Mouse (Mus musculus) MEL (cell line): ENCODE data around the gene Uxt. TPM values are rescaled to one million over a fixed set of nuclear protein-coding genes. Genes with fewer than 3 reads are reported as not detected.

ENCODE experiments used
- DNase-seq: peaks from one replicate; pipeline ENCODE4 v3.0.0; 2011; ENCODE audit warnings: low read depth, low spot score
- H3K27ac ChIP-seq: 2 replicates; pipeline ENCODE4 v1.5.1; 2012; ENCODE audit warnings: low read depth, mild to moderate bottlenecking, control low read depth, low read length, moderate library complexity; ENCODE audit not compliant: control insufficient read depth
- H3K27me3 ChIP-seq, 2 experiments: fragments of 150-350 bp in 1 of 2; sonication (generic) in 1 of 2; 2 replicates each; pipeline ENCODE4 v1.6.1; 2012; ENCODE audit warnings: low read length in 2 of 2, mild to moderate bottlenecking in 2 of 2, improper control_type of control experiment in 1 of 2, moderate library complexity in 1 of 2; ENCODE audit not compliant: insufficient read depth in 2 of 2, control insufficient read depth in 1 of 2
- H3K36me3 ChIP-seq, 2 experiments: 2 replicates each; pipeline ENCODE4 v1.6.1; 2012 to 2014; ENCODE audit warnings: low read length in 2 of 2, improper control_type of control experiment in 1 of 2, inconsistent platforms in 1 of 2, mild to moderate bottlenecking in 1 of 2; ENCODE audit not compliant: insufficient read depth in 2 of 2, control insufficient read depth in 1 of 2
- H3K4me1 ChIP-seq, 2 experiments: fragments of 150-350 bp in 1 of 2; sonication (generic) in 1 of 2; 2 replicates each; pipeline ENCODE4 v1.6.1; 2012; ENCODE audit warnings: low read length in 2 of 2, improper control_type of control experiment in 1 of 2, mild to moderate bottlenecking in 1 of 2; ENCODE audit not compliant: insufficient read depth in 2 of 2, control insufficient read depth in 1 of 2
- H3K4me3 ChIP-seq, 2 experiments: fragments of 150-350 bp in 1 of 2; sonication (generic) in 1 of 2; 2 replicates each; pipeline ENCODE4 v1.5.1; 2012; ENCODE audit warnings: low read depth in 2 of 2, low read length in 2 of 2, mild to moderate bottlenecking in 2 of 2, moderate library complexity in 2 of 2, control low read depth in 1 of 2, improper control_type of control experiment in 1 of 2; ENCODE audit not compliant: control insufficient read depth in 1 of 2, insufficient read depth in 1 of 2
- H3K79me2 ChIP-seq: 2 replicates; pipeline ENCODE4 v1.6.1; 2012; ENCODE audit warnings: mild to moderate bottlenecking, low read length, moderate library complexity; ENCODE audit not compliant: control insufficient read depth, poor library complexity, insufficient read depth
- H3K9ac ChIP-seq: 2 replicates; pipeline ENCODE4 v1.6.1; 2012; ENCODE audit warnings: low read depth, mild to moderate bottlenecking, control low read depth, low read length, moderate library complexity; ENCODE audit not compliant: control insufficient read depth, poor library complexity, severe bottlenecking
- H3K9me3 ChIP-seq: fragments of 150-350 bp; sonication (generic); replicated peaks from 2 replicates; pipeline ENCODE4 v1.6.1; 2012; ENCODE audit warnings: mild to moderate bottlenecking, low read length, improper control_type of control experiment, moderate library complexity; ENCODE audit not compliant: insufficient read depth
- BHLHE40 ChIP-seq: IDR thresholded peaks from 2 replicates; pipeline ENCODE4 v1.6.1; 2012; ENCODE audit warnings: low read depth, mild to moderate bottlenecking, inconsistent platforms, low read length, improper control_type of control experiment, borderline replicate concordance
- CHD1 ChIP-seq: IDR thresholded peaks from 2 replicates; pipeline ENCODE4 v1.6.1; 2012; ENCODE audit warnings: low read depth, mild to moderate bottlenecking, inconsistent platforms, low read length, improper control_type of control experiment
- CHD2 ChIP-seq: IDR thresholded peaks from 2 replicates; pipeline ENCODE4 v1.6.1; 2011; ENCODE audit warnings: low read length, improper control_type of control experiment
- CTCF ChIP-seq, 3 experiments: IDR thresholded peaks in 2 of 3; conservative IDR thresholded peaks in 1 of 3; 2 replicates each; pipeline ENCODE4 v1.5.1; 2011 to 2012; ENCODE audit warnings: low read length in 3 of 3, low read depth in 2 of 3, mild to moderate bottlenecking in 2 of 3, improper control_type of control experiment in 1 of 3, inconsistent platforms in 1 of 3, mixed read lengths in 1 of 3, moderate library complexity in 1 of 3; ENCODE audit not compliant: control insufficient read depth in 1 of 3, insufficient read depth in 1 of 3, poor library complexity in 1 of 3, severe bottlenecking in 1 of 3
- E2F4 ChIP-seq: IDR thresholded peaks from 2 replicates; pipeline ENCODE4 v1.6.1; 2011; ENCODE audit warnings: low read depth, low read length, improper control_type of control experiment, borderline replicate concordance
- ELF1 ChIP-seq: IDR thresholded peaks from 2 replicates; pipeline ENCODE4 v1.6.1; 2014; ENCODE audit warnings: low read depth, mild to moderate bottlenecking, inconsistent platforms, low read length, improper control_type of control experiment, moderate library complexity
- EP300 ChIP-seq, 2 experiments: IDR thresholded peaks; 2 replicates each; pipeline ENCODE4 v1.6.1; 2011; ENCODE audit warnings: improper control_type of control experiment in 2 of 2, low read length in 2 of 2, low read depth in 1 of 2, mild to moderate bottlenecking in 1 of 2
- ETS1 ChIP-seq: IDR thresholded peaks from 2 replicates; pipeline ENCODE4 v1.6.1; 2012; ENCODE audit warnings: low read depth, mild to moderate bottlenecking, inconsistent platforms, low read length, improper control_type of control experiment, moderate library complexity
- GATA1 ChIP-seq: IDR thresholded peaks from 2 replicates; pipeline ENCODE4 v1.6.1; 2011; ENCODE audit warnings: low read depth, low read length, improper control_type of control experiment
- HCFC1 ChIP-seq: IDR thresholded peaks from 2 replicates; pipeline ENCODE4 v1.6.1; 2012; ENCODE audit warnings: low read depth, mild to moderate bottlenecking, inconsistent platforms, low read length, improper control_type of control experiment, moderate library complexity
- JUND ChIP-seq: IDR thresholded peaks from 2 replicates; pipeline ENCODE4 v1.6.1; 2011; ENCODE audit warnings: low read depth, mild to moderate bottlenecking, improper control_type of control experiment, low read length
- KAT2A ChIP-seq: conservative IDR thresholded peaks from 2 replicates; pipeline ENCODE4 v1.6.1; 2012; ENCODE audit warnings: low read depth, low read length, improper control_type of control experiment, inconsistent platforms
- MAFK ChIP-seq: IDR thresholded peaks from 2 replicates; pipeline ENCODE4 v1.6.1; 2011; ENCODE audit warnings: low read depth, mild to moderate bottlenecking, low read length, improper control_type of control experiment, borderline replicate concordance
- MAX ChIP-seq: IDR thresholded peaks from 2 replicates; pipeline ENCODE4 v1.6.1; 2011; ENCODE audit warnings: low read length, improper control_type of control experiment
- MAZ ChIP-seq: IDR thresholded peaks from 2 replicates; pipeline ENCODE4 v1.6.1; 2012; ENCODE audit warnings: low read depth, mild to moderate bottlenecking, inconsistent platforms, low read length, improper control_type of control experiment
- MXI1 ChIP-seq: IDR thresholded peaks from 2 replicates; pipeline ENCODE4 v1.6.1; 2011; ENCODE audit warnings: mild to moderate bottlenecking, low read depth, low read length, improper control_type of control experiment
- MYB ChIP-seq: IDR thresholded peaks from 2 replicates; pipeline ENCODE4 v1.6.1; 2011; ENCODE audit warnings: mild to moderate bottlenecking, low read depth, low read length, improper control_type of control experiment
- MYC ChIP-seq: IDR thresholded peaks from 2 replicates; pipeline ENCODE4 v1.6.1; 2011; ENCODE audit warnings: low read depth, mild to moderate bottlenecking, low read length, improper control_type of control experiment, moderate library complexity
- NELFE ChIP-seq: IDR thresholded peaks from 2 replicates; pipeline ENCODE4 v1.6.1; 2011; ENCODE audit warnings: low read depth, low read length, improper control_type of control experiment
- NRF1 ChIP-seq: IDR thresholded peaks from 2 replicates; pipeline ENCODE4 v1.6.1; 2014; ENCODE audit warnings: low read depth, mild to moderate bottlenecking, inconsistent platforms, low read length, improper control_type of control experiment, moderate library complexity; ENCODE audit not compliant: poor library complexity, insufficient read depth, severe bottlenecking
- POLR2A ChIP-seq, 2 experiments: IDR thresholded peaks; 2 replicates each; pipeline ENCODE4 v1.6.1; 2011 to 2012; ENCODE audit warnings: low read length in 2 of 2, mild to moderate bottlenecking in 2 of 2, control low read depth in 1 of 2, improper control_type of control experiment in 1 of 2, low read depth in 1 of 2, moderate library complexity in 1 of 2; ENCODE audit not compliant: control insufficient read depth in 1 of 2, insufficient read depth in 1 of 2, poor library complexity in 1 of 2
- POLR2AphosphoS2 ChIP-seq: IDR thresholded peaks from 2 replicates; pipeline ENCODE4 v1.6.1; 2011; ENCODE audit warnings: low read length, improper control_type of control experiment
- RAD21 ChIP-seq: IDR thresholded peaks from 2 replicates; pipeline ENCODE4 v1.6.1; 2011; ENCODE audit warnings: mild to moderate bottlenecking, low read depth, low read length, improper control_type of control experiment
- RCOR1 ChIP-seq: IDR thresholded peaks from 2 replicates; pipeline ENCODE4 v1.6.1; 2012; ENCODE audit warnings: low read depth, mild to moderate bottlenecking, inconsistent platforms, low read length, improper control_type of control experiment
- SIN3A ChIP-seq: IDR thresholded peaks from 2 replicates; pipeline ENCODE4 v1.6.1; 2012; ENCODE audit warnings: low read length, improper control_type of control experiment, inconsistent platforms
- SMC3 ChIP-seq: IDR thresholded peaks from 2 replicates; pipeline ENCODE4 v1.6.1; 2011; ENCODE audit warnings: low read depth, low read length, improper control_type of control experiment
- TAL1 ChIP-seq: IDR thresholded peaks from 2 replicates; pipeline ENCODE4 v1.6.1; 2012; ENCODE audit warnings: mild to moderate bottlenecking, inconsistent platforms, low read length, moderate library complexity, mixed read lengths
- TBP ChIP-seq: IDR thresholded peaks from 2 replicates; pipeline ENCODE4 v1.8.0; 2011; ENCODE audit warnings: low read depth, low read length, improper control_type of control experiment
- TCF12 ChIP-seq: IDR thresholded peaks from 2 replicates; pipeline ENCODE4 v1.6.1; 2014; ENCODE audit warnings: low read depth, mild to moderate bottlenecking, inconsistent platforms, low read length, improper control_type of control experiment, moderate library complexity
- USF1 ChIP-seq: IDR thresholded peaks from 2 replicates; pipeline ENCODE4 v1.6.1; 2014; ENCODE audit warnings: low read depth, mild to moderate bottlenecking, inconsistent platforms, low read length, improper control_type of control experiment, moderate library complexity
- ZKSCAN1 ChIP-seq: IDR thresholded peaks from 2 replicates; pipeline ENCODE4 v1.6.1; 2012; ENCODE audit warnings: low read depth, mild to moderate bottlenecking, inconsistent platforms, low read length, improper control_type of control experiment, moderate library complexity
- ZMIZ1 ChIP-seq: IDR thresholded peaks from 2 replicates; pipeline ENCODE4 v1.6.1; 2012; ENCODE audit warnings: low read depth, mild to moderate bottlenecking, inconsistent platforms, low read length, improper control_type of control experiment, moderate library complexity
- polyA plus RNA-seq, 2 experiments: library from polyadenylated mRNA; stranded (reverse) in 1 of 2; unstranded in 1 of 2; fragments of >175 nt in 1 of 2; fragments of >200 nt in 1 of 2; gene quantifications; 2 replicates each; pipeline versions ENCODE4 v1.2.1 to v1.2.4; 2012; ENCODE audit warnings: low replicate concordance in 2 of 2, low read depth in 1 of 2; ENCODE audit not compliant: insufficient read length in 2 of 2, insufficient read depth in 1 of 2, missing spikeins in 1 of 2
- total RNA-seq: library from RNA; depleted of rRNA; stranded (reverse); fragments of 300-350 nt; gene quantifications from 2 replicates; pipeline ENCODE4 v1.2.3, GENCODE M21; 2012; rRNA removed

Gene Uxt
- total RNA-seq (62.3 and 78.8 TPM in 2 replicates), polyA plus RNA-seq (10 to 100 TPM in 1 of 2 experiments, not detected in 1; 88.8 TPM)

GRCm38 (mm10) chrX:20961477-20962378 lies at the start of gene Uxt:
Gene Uxt (minus strand): TSS chrX:20962017.
- no peaks in the 10 kb centered on the region for H3K27me3 ChIP-seq
- peak; percentile 98 for DNase-seq
- H3K27ac ChIP-seq: peak within 1 kb of the TSS; percentile 95
- H3K4me1 ChIP-seq: peaks cover 2 to 5% of the 10 kb centered on the region in 2 experiments; a peak in 1 of 4 replicates
- TF ChIP-seq MAFK (no peak), JUND (no peak), SMC3 (no peak), NELFE (peak; percentile 81), KAT2A (peak; percentile 59; the same call in 1 of the 2 replicates), SIN3A (peak; percentile 97), CHD1 (0 out of 2 replicates have a peak, but pooled peaks have one; percentile 78), POLR2A (IDR thresholded peaks at IDR 0.05; ENCODE audit: control insufficient read depth in 1 of 2, insufficient read depth in 1 of 2, low read depth in 1 of 2, low read length in 2 of 2, poor library complexity in 1 of 2) (peak; percentile 62 to 88; a peak in 3 of 4 replicates), ETS1 (peak; percentile 57), BHLHE40 (no peak), MAX (peak; percentile 87), NRF1 (peak; percentile 49; the same call in 1 of the 2 replicates), ZMIZ1 (0 out of 2 replicates have a peak, but pooled peaks have one; percentile 51), RAD21 (no peak), MXI1 (peak; percentile 95), E2F4 (peak; percentile 78; the same call in 1 of the 2 replicates), POLR2AphosphoS2 (peak; percentile 83; the same call in 1 of the 2 replicates), TAL1 (no peak), MYC (peak; percentile 71), ZKSCAN1 (no peak), HCFC1 (peak; percentile 91), TBP (no peak; the same call in 1 of the 2 replicates), CHD2 (peak; percentile 42), CTCF (IDR thresholded peaks at IDR 0.05 in 2 of 3, conservative IDR thresholded peaks at IDR 0.05 in 1 of 3; ENCODE audit: control insufficient read depth in 1 of 3, insufficient read depth in 1 of 3, low read depth in 2 of 3, low read length in 3 of 3, poor library complexity in 1 of 3, severe bottlenecking in 1 of 3) (no peak; a peak in 1 of 6 replicates), RCOR1 (no peak), ELF1 (peak; percentile 98), TCF12 (peak; percentile 44), MYB (peak; percentile 82), GATA1 (no peak; the same call in 1 of the 2 replicates), MAZ (peak; percentile 45), EP300 (IDR thresholded peaks at IDR 0.05; ENCODE audit: low read depth in 1 of 2, low read length in 2 of 2) (peak in 1 of 2 experiments; percentile 28; a peak in 2 of 4 replicates), USF1 (peak; percentile 74)
- H3K79me2 ChIP-seq: peaks cover 8% of the 10 kb centered on the region
- H3K36me3 ChIP-seq: peaks cover 2 to 15% of the 10 kb centered on the region in 2 experiments; a peak in 3 of 4 replicates
- H3K9ac ChIP-seq: peak within 1 kb of the TSS; percentile 89
- H3K9me3 ChIP-seq: no peaks in the 10 kb centered on the region
- H3K4me3 ChIP-seq: peak within 1 kb of the TSS; percentile 68 to 85
